Mouse (Mus musculus): ENCODE results near the gene Usp26.

DNA sequence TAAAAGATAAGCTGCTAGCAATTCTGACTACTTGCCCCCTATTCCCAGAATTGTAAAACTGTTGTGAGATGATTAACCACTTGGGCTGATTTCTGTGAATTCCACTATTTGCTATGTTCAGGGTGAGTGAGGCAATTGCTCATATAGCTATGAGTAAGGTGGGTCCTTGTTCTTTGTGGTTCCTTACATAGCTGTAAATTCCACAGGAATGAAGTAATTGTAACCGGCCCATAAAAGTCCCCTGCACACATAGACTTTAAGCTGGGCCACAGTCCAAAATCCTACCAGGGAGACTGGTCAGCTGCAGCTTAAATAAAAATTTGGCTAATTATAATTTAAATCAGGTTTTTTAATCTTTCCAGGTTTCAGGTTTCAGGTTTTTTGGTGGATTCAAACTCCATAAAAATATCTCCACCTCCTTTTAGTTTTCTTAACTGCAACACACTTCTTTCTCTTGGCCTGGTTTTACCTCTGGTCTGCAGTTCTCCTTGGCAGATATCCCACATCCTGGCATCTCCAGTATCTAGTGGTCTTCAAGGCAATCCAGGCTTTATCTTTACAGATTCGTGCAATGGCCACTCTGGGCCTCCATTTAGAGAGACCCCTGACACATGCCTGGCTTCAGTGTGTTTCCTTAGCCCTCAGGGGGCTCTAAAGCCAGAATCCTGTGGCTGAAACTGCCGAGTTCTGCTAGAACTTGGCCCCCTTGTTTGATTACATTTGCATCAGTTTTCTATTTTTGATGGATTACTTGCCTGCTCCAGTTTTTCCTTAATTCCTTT is 13.6 kb upstream of the Usp26 start:
- TF ChIP-seq MAX (IDR thresholded peaks at IDR 0.05; ENCODE audit: low read depth) (no peak), POLR2A (IDR thresholded peaks at IDR 0.05; ENCODE audit: insufficient read length, low read depth) (no peak), POLR2AphosphoS2 (IDR thresholded peaks at IDR 0.05; ENCODE audit: insufficient read length, low read depth) (no peak), E2F4 (IDR thresholded peaks at IDR 0.05; ENCODE audit: insufficient read depth) (no peak), TCF3 (IDR thresholded peaks at IDR 0.05; ENCODE audit: insufficient read length, low read depth) (no peak), CEBPB (IDR thresholded peaks at IDR 0.05; ENCODE audit: insufficient read depth, poor library complexity, severe bottlenecking) (no peak), MYOG (IDR thresholded peaks at IDR 0.05; ENCODE audit: control insufficient read depth in 1 of 3, insufficient read depth in 1 of 3, insufficient read length in 2 of 3, low read depth in 2 of 3) (no peak), USF1 (IDR thresholded peaks at IDR 0.05; ENCODE audit: low read depth) (no peak), TCF12 (IDR thresholded peaks at IDR 0.05; ENCODE audit: insufficient read depth, poor library complexity, severe bottlenecking) (no peak), SRF (IDR thresholded peaks at IDR 0.05; ENCODE audit: control insufficient read depth, insufficient read length, low read depth) (no peak)

Data from myocyte (in vitro differentiated cells).